Mouse (Mus musculus): ENCODE results near the gene Jarid2.
A peak's percentile ranks its signal among the peaks of the same experiment; 100 is the strongest.

Jarid2 gene

GRCm38 (mm10) chr13:44730146-44730864 lies 1.0 kb downstream of the Jarid2 start:
- peak; percentile 100 for DNase-seq

- peak; percentile 94 for DNase-seq
These were observed 1.8 kb downstream of the Jarid2 start for GRCm38 (mm10) chr13:44730939-44731551.

GRCm38 (mm10) chr13:44731727-44732441 lies 2.6 kb downstream of the Jarid2 start:
- no peak for DNase-seq

GRCm38 (mm10) chr13:44732442-44732974 lies 3.2 kb downstream of the Jarid2 start:
- DNase-seq = no peak

- no peak for DNase-seq
These were observed 3.7 kb downstream of the Jarid2 start for GRCm38 (mm10) chr13:44733036-44733372.

GRCm38 (mm10) chr13:44733373-44734111 lies 4.3 kb downstream of the Jarid2 start:
- DNase-seq = peak; percentile 93

- DNase-seq = no peak
These were observed 5.2 kb downstream of the Jarid2 start for GRCm38 (mm10) chr13:44734441-44734840.

GRCm38 (mm10) chr13:44735088-44735690 lies 5.9 kb downstream of the Jarid2 start:
- no peak for DNase-seq

GRCm38 (mm10) chr13:44737297-44737696 lies 8.0 kb downstream of the Jarid2 start:
- DNase-seq = peak; percentile 19

- no peak for DNase-seq
These were observed 22.5 kb downstream of the Jarid2 start for GRCm38 (mm10) chr13:44751780-44752179.

- no peak for DNase-seq
These were observed 23.9 kb downstream of the Jarid2 start for GRCm38 (mm10) chr13:44753206-44753605.

- DNase-seq = peak; percentile 42
These were observed 26.2 kb downstream of the Jarid2 start for GRCm38 (mm10) chr13:44755434-44755833.

- DNase-seq = no peak
These were observed 29.5 kb downstream of the Jarid2 start for GRCm38 (mm10) chr13:44758750-44759149.

- no peak for DNase-seq
These were observed 31.5 kb downstream of the Jarid2 start for GRCm38 (mm10) chr13:44760761-44761160.

- no peak for DNase-seq
These were observed 33.8 kb downstream of the Jarid2 start for GRCm38 (mm10) chr13:44763068-44763467.

- DNase-seq = no peak
These were observed 38.5 kb downstream of the Jarid2 start for GRCm38 (mm10) chr13:44767751-44768150.

- no peak for DNase-seq
These were observed 41.7 kb downstream of the Jarid2 start for GRCm38 (mm10) chr13:44770808-44771605.

GRCm38 (mm10) chr13:44772816-44773215 lies 43.5 kb downstream of the Jarid2 start:
- no peak for DNase-seq

GRCm38 (mm10) chr13:44774351-44774750 lies 45.1 kb downstream of the Jarid2 start:
- no peak for DNase-seq

- DNase-seq = no peak
These were observed 46.1 kb downstream of the Jarid2 start for GRCm38 (mm10) chr13:44775396-44775795.

GRCm38 (mm10) chr13:44780506-44780905 lies 51.2 kb downstream of the Jarid2 start:
- DNase-seq = no peak

- DNase-seq = no peak
These were observed 51.9 kb downstream of the Jarid2 start for GRCm38 (mm10) chr13:44781126-44781525.
